Mouse (Mus musculus) liver, embryonic 16.5 days (tissue): ENCODE measurements around the gene Ceacam3. TPM values are rescaled to one million over a fixed set of nuclear protein-coding genes. Genes with fewer than 3 reads are reported as not detected.

Source experiments
- polyA plus RNA-seq: library from polyadenylated mRNA; unstranded; fragments of >200 nt; fragmentation: Nextera tagmentation; extraction: Ambion mirVana; gene quantifications from 2 replicates; pipeline ENCODE4 v1.2.1, GENCODE M21; 2015

Gene Ceacam3
- polyA plus RNA-seq, 1 experiment from 2014 or later = 0.04 TPM

Other genes starting within 250 kb of the Ceacam3 start
- gene Ptgir, start 243.8 kb upstream of the Ceacam3 start, polyA plus RNA-seq = 1.2 and 1.3 TPM in 2 replicates
- 81.6 and 86.6 TPM in 2 replicates for gene Calm3, start 226.2 kb upstream of the Ceacam3 start, polyA plus RNA-seq
- gene Pnmal2, start 205.6 kb upstream of the Ceacam3 start, polyA plus RNA-seq = 0.20 and 0.42 TPM in 2 replicates
- gene Pnmal1, start 190.6 kb upstream of the Ceacam3 start, polyA plus RNA-seq = 0.02 and 0.05 TPM in 2 replicates
- gene Gm42372, start 167.2 kb upstream of the Ceacam3 start, polyA plus RNA-seq = 0.04 TPM in 2 replicates
- gene Ccdc8, start 157.6 kb upstream of the Ceacam3 start, polyA plus RNA-seq = 5.3 and 5.9 TPM in 2 replicates
- gene Ppp5c, start 122.4 kb upstream of the Ceacam3 start, polyA plus RNA-seq = 38.0 and 38.6 TPM in 2 replicates
- gene Hif3a, start 87.9 kb upstream of the Ceacam3 start, polyA plus RNA-seq = 36.0 and 43.3 TPM in 2 replicates
- 0.20 and 0.25 TPM in 2 replicates for gene Psg16, start 76.2 kb upstream of the Ceacam3 start, polyA plus RNA-seq
- not detected in 2 replicates for gene Psg29, start 53.2 kb downstream of the Ceacam3 start, polyA plus RNA-seq